Mouse (Mus musculus): ENCODE measurements at regions not wholly inside any gene's neighbourhood (a gene's known extent, or its start where the extent isn't known, plus 50 kb on each side); places are given as distances from the start of the nearest gene placed in this dataset.
A peak's percentile ranks its signal among the peaks of the same experiment; 100 is the strongest.

- DNase-seq, result no peak
These were observed 237.4 kb upstream of the Fbxl7 start for GRCm38 (mm10) chr15:27132761-27133160.

DNA sequence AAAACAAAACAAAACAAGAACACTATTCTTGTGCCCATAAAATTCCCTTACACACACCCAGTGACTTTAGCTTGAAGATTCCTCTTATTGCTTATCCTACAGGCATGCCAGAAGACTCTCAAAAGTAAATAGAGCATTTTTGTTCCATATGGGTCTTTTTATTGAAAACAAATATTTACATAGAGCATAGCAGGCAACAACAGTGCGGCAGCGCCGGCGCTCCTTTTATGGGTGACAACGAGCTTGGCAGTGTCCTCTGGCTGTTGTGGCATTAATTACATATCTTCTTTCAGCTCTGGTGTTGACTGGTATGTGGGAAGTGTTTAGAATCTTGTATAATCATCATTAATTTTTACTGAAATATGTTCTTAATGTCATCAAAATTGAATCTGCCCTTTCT, 242.2 kb upstream of the Fbxl7 start:
- no peak for DNase-seq

DNA sequence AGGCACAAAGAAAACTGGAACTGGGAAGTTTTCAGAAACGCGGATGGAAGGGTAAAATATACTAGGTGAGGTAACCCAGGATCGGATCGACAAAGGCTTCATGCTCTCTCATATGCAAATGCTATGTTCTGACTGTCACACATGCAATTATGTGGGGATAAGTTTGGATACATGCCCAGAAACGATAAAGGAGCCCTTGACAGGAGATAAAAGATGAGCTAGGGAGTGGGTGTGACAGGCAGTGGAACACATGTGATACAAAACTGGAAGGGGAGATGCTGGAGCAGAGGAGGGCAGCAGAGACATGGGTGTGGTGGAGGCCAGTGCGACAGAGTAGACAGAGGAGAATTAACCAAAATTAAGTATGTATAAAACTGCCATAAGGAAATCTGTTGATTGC, 250.5 kb upstream of the Fbxl7 start:
- DNase-seq, result no peak

DNA sequence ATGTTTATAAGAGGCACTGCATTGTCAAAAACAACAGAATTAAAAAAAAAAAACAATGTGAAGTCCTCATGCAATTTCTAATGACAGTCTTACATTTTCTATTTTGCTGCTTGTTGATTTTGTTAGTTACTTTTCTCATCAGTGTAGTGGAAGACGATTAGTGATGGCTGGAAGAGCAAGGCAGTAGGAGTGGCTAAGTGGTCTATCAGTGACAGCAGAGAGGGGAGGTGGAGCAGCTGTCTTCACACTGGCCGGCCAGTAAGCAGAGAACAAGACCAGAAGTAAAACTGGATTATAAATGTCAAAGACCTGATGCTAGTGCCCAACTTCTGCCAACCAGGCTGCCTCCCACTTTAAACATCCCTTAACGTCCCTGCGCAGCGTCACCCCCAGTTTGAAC, 265.6 kb upstream of the Fbxl7 start:
- DNase-seq, result no peak

DNA sequence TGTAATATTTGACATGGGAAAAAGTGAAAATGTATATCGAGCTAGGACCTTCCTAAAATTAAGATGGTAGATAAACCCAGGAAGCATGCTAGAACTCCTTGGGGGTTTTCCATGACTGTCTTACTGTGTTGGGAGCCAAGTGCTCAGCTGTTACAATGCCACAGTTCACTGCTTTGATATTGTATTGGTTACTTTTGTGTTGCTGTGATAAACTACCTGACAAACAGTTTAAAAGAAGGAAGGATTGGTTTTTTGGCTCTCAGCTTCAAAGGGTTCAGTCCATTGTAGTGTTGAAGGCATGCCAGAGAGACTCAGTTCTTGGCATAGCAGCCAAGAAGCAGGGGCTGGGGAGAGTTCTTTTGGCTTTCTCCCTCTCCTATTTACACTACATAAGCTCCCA, 272.1 kb upstream of the Fbxl7 start:
- no peak for DNase-seq

- DNase-seq, result no peak
These were observed 274.5 kb upstream of the Fbxl7 start for GRCm38 (mm10) chr15:27169846-27170245.

DNA sequence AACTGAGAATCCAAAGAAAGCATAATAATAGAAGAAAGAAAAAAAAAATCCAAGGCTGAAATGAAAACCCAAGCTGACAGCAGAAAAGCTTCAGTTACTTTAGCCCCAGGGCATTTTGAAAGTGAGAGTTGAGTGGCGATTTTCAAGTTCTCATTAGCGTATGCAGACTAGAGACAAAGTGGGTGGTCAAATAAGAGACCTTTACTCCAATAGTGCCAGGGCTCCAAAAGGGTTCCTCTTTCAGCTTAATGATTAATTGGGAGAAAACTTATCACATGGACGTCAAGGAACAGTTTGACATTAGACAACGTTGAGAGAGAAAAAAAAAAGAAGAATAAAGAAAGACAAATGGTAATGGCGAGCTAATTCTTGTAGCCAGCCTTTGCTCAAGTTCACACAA, 278.1 kb upstream of the Fbxl7 start:
- DNase-seq, result no peak

DNA sequence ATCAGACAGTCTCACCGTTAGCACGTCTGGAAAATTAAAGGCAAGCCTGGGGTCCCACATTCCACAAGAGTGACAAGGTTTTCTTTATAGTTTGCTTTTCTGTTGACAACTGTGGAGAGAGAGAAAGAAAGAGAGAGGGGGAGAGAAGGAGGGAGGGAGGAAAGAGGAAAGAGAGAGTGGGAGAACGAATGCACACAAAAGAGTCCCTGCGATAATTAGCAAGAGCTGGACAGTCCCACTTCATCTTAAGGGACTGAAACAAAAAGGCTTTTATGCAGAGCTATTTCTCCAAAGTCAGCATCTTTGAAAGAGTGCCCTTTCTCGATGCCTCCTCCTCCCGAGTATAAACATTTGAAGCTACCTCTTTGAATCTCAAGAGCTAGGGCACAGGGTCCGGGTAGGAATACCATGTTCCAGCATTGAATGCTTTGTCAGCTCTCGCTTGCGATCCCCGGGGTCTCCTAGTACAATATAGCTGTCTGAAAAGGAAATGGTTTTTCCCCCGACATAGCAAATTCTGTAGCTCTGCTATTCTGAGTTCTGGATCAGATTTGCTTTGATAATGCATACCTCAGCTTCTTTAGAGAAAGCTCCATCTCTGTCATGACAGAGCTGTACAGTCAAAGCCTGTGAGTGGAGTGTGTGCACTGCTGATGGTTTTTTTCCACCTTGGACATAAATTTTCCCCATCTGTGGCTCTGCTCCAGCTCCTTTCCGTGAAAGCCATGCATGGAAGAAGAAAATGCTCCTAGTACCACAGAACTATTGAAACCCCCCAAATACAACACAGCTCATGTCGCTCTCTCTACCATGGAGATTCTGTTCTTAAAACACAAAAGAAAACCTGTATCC, 282.9 kb upstream of the Fbxl7 start:
- no peak for DNase-seq

GRCm38 (mm10) chr15:27189699-27190098, 276.8 kb upstream of the Ank start:
- peak; percentile 70 for DNase-seq

DNA sequence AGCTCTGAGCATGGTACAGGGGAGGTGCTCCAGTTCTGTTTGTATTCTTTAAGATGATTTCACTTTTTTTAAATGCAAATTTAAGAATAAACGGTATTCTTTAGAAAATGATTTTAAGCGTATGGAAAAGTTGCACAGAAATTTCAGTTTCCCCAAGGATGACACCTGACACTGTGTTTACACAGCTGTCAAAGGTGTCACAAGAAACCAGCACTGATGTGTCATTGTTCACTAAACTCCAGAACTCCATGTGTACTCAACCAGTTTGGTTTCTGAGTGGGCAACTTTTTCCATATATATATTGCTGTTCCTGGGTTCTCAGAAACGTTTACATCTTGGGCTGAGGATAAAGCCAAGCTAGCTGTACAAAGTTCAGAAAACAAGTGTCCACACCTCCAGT, 265.0 kb upstream of the Ank start:
- no peak for DNase-seq

DNA sequence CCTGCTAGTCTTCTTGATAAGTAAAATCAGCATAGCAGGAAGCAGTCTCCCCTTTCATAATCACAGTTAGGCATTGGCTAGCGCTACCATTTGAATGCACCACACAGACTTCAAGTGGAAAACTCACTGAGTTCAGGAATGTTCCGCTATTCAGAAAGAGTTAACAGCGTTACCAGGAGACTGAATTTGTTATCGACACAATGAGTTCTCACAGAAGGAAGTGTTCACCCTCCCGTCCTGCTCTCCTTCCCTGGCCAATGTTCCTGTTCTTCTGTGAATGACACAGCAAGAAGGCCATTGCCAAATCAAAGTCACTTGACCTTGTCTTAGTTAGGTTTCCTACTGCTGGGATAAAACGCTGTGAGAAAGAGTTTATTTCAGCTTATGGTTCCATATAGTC, 261.6 kb upstream of the Ank start:
- DNase-seq, result peak; percentile 12

- DNase-seq, result no peak
These were observed 259.0 kb upstream of the Ank start for GRCm38 (mm10) chr15:27207446-27207845.

DNA sequence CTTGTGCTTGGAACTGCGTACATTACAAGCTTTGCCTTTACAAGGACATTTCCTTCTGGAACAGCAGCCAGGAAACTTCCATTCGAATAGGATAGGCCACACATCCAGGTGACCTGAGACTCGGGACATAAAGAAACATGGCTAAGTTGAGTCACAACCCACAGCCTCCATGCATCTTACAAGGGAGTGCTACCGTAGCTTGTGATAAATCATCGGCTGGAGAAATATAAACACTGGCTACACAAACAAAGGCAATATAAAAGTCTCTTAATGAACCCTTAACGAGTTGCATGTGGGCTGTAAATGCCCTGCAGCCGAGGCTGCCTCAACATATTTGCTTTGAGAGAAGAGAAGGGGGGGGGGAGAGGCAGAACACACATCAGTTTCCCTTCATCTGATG, 250.1 kb upstream of the Ank start:
- no peak for DNase-seq

DNA sequence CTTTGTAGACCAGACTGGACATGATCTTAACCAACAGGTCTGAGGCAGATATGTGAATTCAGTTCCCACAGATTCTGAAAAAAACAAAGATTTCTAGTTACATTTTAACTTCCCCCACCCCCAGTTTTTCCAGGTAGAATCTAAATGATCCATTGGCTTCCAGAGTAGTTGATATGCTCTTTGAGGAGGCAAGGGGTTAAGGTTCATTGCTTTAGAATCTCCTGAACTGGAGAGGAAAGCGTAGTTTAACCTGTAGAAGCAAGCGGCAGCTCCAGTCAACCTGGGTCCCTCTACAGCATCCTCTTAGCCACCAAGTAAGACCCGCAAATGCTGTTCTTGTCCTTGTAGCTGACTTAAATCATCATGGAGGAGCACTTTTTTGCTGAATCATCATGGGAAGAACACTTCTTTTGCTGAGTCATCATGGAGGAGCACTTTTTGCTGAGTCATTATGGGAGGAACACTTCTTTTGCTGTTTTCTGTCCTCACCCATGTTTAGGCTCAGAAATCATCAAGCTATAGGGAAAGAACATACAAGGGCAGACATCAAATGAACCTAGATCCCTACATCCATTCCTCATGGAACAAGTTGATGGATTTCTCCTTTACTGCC, 247.2 kb upstream of the Ank start:
- DNase-seq, result no peak

GRCm38 (mm10) chr15:27223610-27224511, 242.6 kb upstream of the Ank start:
- DNase-seq, result no peak

DNA sequence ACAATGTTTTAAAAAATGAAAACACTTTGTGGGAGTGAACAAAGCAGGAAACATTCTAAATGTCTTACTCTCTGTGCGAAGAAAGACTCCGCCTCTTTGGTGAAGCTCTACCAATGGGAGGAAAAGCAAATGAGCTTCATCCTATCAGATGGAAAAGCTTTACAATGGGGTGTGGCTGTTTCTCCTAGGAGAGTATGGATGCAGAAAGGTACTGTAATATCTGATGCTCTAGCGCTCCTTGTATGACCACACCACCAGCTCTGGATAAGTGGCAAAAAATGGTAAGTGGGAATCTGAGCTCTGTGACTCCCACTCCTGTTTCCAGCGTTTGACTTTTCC, 242.0 kb upstream of the Ank start:
- no peak for DNase-seq

DNA sequence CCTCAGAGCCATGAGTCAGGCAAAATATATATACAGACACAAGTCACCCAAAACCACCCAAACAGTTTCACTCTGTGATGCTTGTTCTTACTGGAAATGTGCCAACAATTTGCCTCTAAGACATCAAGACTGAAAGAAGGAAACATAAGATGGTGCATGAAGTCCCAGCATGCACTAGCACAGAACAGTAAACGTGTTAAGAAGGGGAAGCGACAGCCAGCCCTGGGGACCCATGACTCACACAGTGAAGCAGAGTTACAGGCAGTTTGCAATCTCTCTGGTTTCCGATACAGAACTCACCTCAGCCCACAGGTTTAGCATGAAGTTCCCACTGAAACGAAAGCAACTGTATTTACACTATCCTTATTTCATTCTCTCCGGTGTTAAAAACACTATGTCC, 233.7 kb upstream of the Ank start:
- DNase-seq, result no peak

DNA sequence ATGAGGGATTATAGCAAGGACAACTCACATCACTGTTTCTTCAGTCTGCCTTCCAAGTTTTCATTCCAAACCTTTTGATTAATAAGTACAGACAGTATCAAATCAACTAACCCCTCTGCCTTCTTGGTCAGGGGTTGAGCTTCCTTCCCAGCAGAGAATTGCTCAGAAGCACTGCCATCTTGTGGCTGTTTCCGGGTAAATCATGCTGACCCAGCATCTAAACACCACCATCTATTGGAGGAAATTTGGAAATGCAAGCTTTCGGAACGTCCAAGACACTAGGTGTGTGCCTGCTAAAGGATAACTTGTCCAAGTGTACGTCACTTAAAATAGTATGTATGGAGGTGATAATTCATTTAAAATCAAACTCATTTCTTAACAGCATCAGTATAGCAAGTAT, 231.7 kb upstream of the Ank start:
- peak; percentile 53 for DNase-seq

- no peak for DNase-seq
These were observed 228.2 kb upstream of the Ank start for GRCm38 (mm10) chr15:27238301-27238700.

- DNase-seq, result peak; percentile 80
These were observed 220.2 kb upstream of the Ank start for GRCm38 (mm10) chr15:27246302-27246701.

GRCm38 (mm10) chr15:27258984-27259853, 207.3 kb upstream of the Ank start:
- DNase-seq, result no peak

GRCm38 (mm10) chr15:27259854-27260191, 206.7 kb upstream of the Ank start:
- DNase-seq, result no peak

DNA sequence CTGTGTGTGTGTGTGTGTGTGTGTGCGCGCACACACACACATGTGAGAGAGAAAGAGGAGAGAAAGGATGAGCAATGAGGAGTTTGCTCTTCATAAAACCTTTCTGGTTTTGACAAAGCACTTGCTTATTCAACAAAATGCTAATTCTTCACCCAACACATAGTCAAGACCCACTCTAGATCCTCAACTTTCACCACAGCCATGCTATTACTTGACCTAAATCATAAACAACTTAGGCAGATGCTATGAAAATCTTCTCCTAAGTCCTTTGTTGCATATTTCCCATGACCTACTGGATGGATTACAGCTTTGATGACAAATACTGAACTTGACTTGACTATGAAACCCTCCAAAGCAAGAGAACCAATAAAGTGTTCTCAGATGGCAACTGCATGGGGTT, 196.3 kb upstream of the Ank start:
- DNase-seq, result no peak

All from lung, postnatal 36 days (tissue).